19 mouse cellular contexts compared by ENCODE assay signal in the genomic region with DNA sequence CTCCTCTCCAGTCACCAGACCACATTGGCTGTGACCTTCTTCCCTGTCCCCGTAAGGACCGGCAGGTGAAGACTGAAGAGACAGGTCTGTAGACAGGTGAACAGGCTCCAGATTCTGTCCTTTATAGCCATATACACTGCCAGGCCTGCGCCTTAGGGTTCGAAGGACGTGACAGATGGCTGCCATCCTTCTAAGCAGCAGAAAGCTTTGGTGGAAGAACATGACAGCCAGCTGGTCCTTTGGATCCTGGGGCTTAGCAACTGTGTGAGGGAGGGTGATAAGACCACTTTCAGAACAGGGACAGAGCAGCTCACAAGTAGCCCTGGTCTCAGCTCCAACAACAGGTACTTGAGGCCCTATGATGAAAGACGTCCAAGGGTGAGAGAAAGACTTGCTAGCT. TPM values are rescaled to one million over a fixed set of nuclear protein-coding genes. Genes with fewer than 3 reads are reported as not detected.
DNase-seq lines count a peak whose midpoint lies in the region; ATAC-seq lines count a peak whose summit lies in the region.
"Had no signal": no experiment of that assay in that cellular context is flagged by ENCODE, and none has a peak within 500 bp of the region (broad histone marks: within the 10 kb centered on the region; RNA-seq: fewer than 3 reads in every experiment).

No protein-coding gene starts in this region.

- WGBS in forebrain, embryonic 15.5 days = 83% methylated on average over 6 of the region's 6 CpGs
- 82% methylated on average over 6 of the region's 6 CpGs for WGBS in forebrain, embryonic 13.5 days
- 87% methylated on average over 6 of the region's 6 CpGs for WGBS in embryonic facial prominence, embryonic 15.5 days

- intact Hi-C loops in left cerebral cortex, postnatal 4 days (cut with DNase I) = no loop called here
- intact Hi-C loops in left cerebral cortex, postnatal 36 days (cut with DNase I) = no loop called here

- no peak overlapping the region for H3K9ac ChIP-seq in forebrain, embryonic 15.5 days (replicated peaks)
- H3K9ac ChIP-seq in forebrain, embryonic 13.5 days = no peak overlapping the region
- H3K9ac ChIP-seq in embryonic facial prominence, embryonic 15.5 days = no peak overlapping the region
- H3K9ac ChIP-seq: liver, embryonic 14.5 days; midbrain, embryonic 12.5 days had no signal

- no peaks in the 10 kb centered on the region for H3K36me3 ChIP-seq in forebrain, embryonic 15.5 days
- no peaks in the 10 kb centered on the region for H3K36me3 ChIP-seq in forebrain, embryonic 13.5 days (ENCODE audit: poor library complexity, severe bottlenecking)
- no peaks in the 10 kb centered on the region for H3K36me3 ChIP-seq in embryonic facial prominence, embryonic 15.5 days
- H3K36me3 ChIP-seq: midbrain, embryonic 12.5 days had no signal

- no peak for ATAC-seq in forebrain, embryonic 15.5 days (replicated peaks)
- no peak for ATAC-seq in forebrain, embryonic 13.5 days
- no peak for ATAC-seq in embryonic facial prominence, embryonic 15.5 days (ENCODE audit: insufficient number of reproducible peaks, low FRiP score, low TSS enrichment, low read depth)

- H3K27ac ChIP-seq in forebrain, embryonic 15.5 days (replicated peaks) = peak overlapping the region; percentile 17; the same call in 1 of the 2 replicates
- H3K27ac ChIP-seq in forebrain, embryonic 13.5 days = no peak overlapping the region; the same call in none of the 2 replicates
- 0 out of 2 replicates have a peak overlapping the region, but pooled peaks have one; percentile 7 for H3K27ac ChIP-seq in embryonic facial prominence, embryonic 15.5 days (replicated peaks)
- H3K27ac ChIP-seq: heart, adult 2 months; liver, embryonic 14.5 days; macrophage; midbrain, embryonic 12.5 days had no signal

- peak; percentile 53 for DNase-seq in left cerebral cortex, postnatal 4 days
- DNase-seq in left cerebral cortex, postnatal 36 days (ENCODE audit: low spot score in 2 of 2) = no peak
- peak; percentile 41 for DNase-seq in brain, adult 2 months (ENCODE audit: low read depth, low spot score)
- DNase-seq in urinary bladder, adult 2 months (ENCODE audit: low spot score) = no peak
- DNase-seq: adrenal gland, postnatal 14 days; cerebellum, adult 11-12 months; gastrocnemius, postnatal 14 days; heart, adult 2 months; kidney, adult 11 months; right cerebral cortex, postnatal 4 days; thymus, postnatal 14 days had no signal

- H3K9me3 ChIP-seq in forebrain, embryonic 15.5 days = no peaks in the 10 kb centered on the region
- no peaks in the 10 kb centered on the region for H3K9me3 ChIP-seq in forebrain, embryonic 13.5 days (replicated peaks)
- no peaks in the 10 kb centered on the region for H3K9me3 ChIP-seq in embryonic facial prominence, embryonic 15.5 days (replicated peaks)
- H3K9me3 ChIP-seq: midbrain, embryonic 12.5 days had no signal

- no peaks in the 10 kb centered on the region for H3K27me3 ChIP-seq in forebrain, embryonic 15.5 days
- no peaks in the 10 kb centered on the region for H3K27me3 ChIP-seq in forebrain, embryonic 13.5 days
- no peaks in the 10 kb centered on the region for H3K27me3 ChIP-seq in embryonic facial prominence, embryonic 15.5 days

- H3K4me1 ChIP-seq in forebrain, embryonic 15.5 days = peaks cover 21% of the 10 kb centered on the region
- H3K4me1 ChIP-seq in forebrain, embryonic 13.5 days = peaks cover 47% of the 10 kb centered on the region
- peaks cover 37% of the 10 kb centered on the region for H3K4me1 ChIP-seq in embryonic facial prominence, embryonic 15.5 days

- no peak overlapping the region for H3K4me3 ChIP-seq in forebrain, embryonic 15.5 days
- no peak overlapping the region for H3K4me3 ChIP-seq in forebrain, embryonic 13.5 days
- no peak overlapping the region for H3K4me3 ChIP-seq in embryonic facial prominence, embryonic 15.5 days (replicated peaks)
- H3K4me3 ChIP-seq: heart, adult 2 months; midbrain, embryonic 12.5 days had no signal

- no peak overlapping the region for H3K4me2 ChIP-seq in forebrain, embryonic 15.5 days (replicated peaks)
- H3K4me2 ChIP-seq in forebrain, embryonic 13.5 days = no peak overlapping the region
- H3K4me2 ChIP-seq in embryonic facial prominence, embryonic 15.5 days (replicated peaks) = no peak overlapping the region
- H3K4me2 ChIP-seq: midbrain, embryonic 12.5 days had no signal

RNA-seq across cellular contexts. Expression of a gene that starts 43.2 kb away (rescaled TPM):
- 0.63 and 1.4 TPM in 2 replicates for polyA plus RNA-seq in forebrain, embryonic 15.5 days (2015; fragmentation: Nextera tagmentation; extraction: Ambion mirVana)
- 0.49 and 1.1 TPM in 2 replicates for polyA plus RNA-seq in forebrain, embryonic 13.5 days (2015; fragmentation: Nextera tagmentation; extraction: Ambion mirVana)
- total RNA-seq in left cerebral cortex, postnatal 4 days (2021) = 1 to 10 TPM; 3.0 to 3.7 TPM
- 1 to 10 TPM; 3.9 to 8.0 TPM for total RNA-seq in left cerebral cortex, postnatal 36 days (2021)
- polyA plus RNA-seq in embryonic facial prominence, embryonic 15.5 days (2015; fragmentation: Nextera tagmentation; extraction: Ambion mirVana) = 1.8 and 3.2 TPM in 2 replicates
- polyA plus RNA-seq in urinary bladder, adult 2 months (2012; rRNA removed) = 5.8 and 6.3 TPM in 2 replicates
- total RNA-seq: common myeloid progenitor, adult 5-6 weeks; MEL had no signal

Comparison
In these comparisons a context has a peak if more than half of its experiments do, and no peak if none do; other contexts are left out.
1. DNase-seq: peak in left cerebral cortex, postnatal 4 days (single experiment) and brain, adult 2 months (single experiment); none in left cerebral cortex, postnatal 36 days (0 of 2) and urinary bladder, adult 2 months (single experiment).